Mouse (Mus musculus): ENCODE results near the gene Gm10061. TPM values are rescaled to one million over a fixed set of nuclear protein-coding genes. Genes with fewer than 3 reads are reported as not detected.

Gm10061 gene
- not detected in 4 replicates for total RNA-seq (2023; ENCODE audit: inconsistent age)

DNA sequence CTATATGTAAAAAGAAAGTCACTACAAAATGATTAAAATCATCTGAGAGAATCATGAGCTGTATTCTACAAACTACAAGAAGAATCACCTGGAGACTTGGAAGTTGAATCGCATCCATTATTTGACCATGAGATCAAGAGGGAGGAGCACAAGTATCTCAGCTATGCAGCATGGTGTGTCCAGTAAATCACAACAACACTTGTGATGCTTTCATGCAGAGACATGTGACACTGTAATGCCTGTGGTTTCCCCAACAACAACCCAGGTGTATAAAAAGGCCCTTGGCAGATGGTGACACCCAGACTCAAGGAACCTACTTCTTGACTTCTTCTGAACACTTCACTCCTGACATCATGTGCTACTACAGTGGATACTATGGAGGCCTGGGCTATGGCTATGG lies at the start of gene Gm10061:
Gm10061 (plus strand) TSS at position 301 of the 400 bp plus-strand sequence.

DNA sequence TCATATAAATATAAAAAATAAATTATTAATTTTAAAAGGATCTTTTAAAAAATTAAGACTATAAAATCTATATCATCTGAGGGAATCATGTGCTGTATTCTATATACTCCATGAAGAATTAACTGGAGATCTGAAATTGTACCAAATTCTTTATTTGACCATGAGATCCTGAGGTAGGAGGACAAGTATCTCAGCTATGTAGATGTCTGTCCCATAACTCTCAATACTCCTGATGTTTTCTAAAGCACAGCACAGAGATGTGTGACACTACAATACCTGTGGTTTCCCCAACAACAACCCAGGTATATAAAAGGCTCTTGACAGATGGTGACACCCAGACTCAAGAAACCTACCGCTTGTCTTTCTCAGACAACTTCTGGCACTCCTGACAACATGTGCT lies 10.3 kb upstream of the Gm10061 start, which contains the start of gene Gm6358:
Gm6358 (plus strand) TSS at position 301 of the 400 bp plus-strand sequence.

DNA sequence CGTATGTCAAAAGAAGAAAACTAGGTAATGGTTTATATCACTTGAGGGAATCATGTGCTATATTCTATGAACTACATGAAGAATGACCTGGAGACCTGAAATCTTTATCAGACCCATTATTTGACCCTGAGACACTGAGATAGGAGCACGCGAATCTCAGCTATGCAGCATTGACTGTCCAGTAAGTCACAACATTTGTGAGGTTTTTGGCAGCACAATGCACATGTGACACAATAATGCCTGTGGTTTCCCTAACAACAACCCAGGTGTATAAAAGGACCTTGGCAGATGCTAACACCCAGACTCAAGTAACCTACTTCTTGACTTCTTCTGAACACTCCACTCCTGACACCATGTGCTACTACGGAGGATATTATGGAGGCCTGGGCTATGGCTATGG lies 6.8 kb downstream of the Gm10061 start, which contains the start of gene Gm9789:
Gm9789 (plus strand) TSS at position 301 of the 400 bp plus-strand sequence.

DNA sequence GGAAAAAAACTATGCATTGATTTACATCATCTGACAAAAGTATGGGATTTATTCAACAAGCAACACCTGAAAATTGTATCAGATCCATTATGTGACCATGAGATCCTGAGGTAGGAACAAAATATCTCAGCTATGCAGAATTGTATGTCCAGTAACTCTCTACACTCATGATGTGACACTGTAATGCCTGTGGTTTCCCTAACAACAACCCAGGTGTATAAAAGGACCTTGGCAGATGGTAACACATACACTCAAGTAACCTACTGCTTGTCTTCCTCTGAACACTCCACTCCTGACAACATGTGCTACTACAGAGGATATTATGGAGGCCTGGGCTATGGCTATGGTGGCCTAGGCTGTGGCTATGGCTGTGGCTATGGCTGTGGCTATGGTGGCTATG lies 18.3 kb downstream of the Gm10061 start, which contains the start of gene Gm7735:
Gm7735 (plus strand) TSS at position 301 of the 400 bp plus-strand sequence.

DNA sequence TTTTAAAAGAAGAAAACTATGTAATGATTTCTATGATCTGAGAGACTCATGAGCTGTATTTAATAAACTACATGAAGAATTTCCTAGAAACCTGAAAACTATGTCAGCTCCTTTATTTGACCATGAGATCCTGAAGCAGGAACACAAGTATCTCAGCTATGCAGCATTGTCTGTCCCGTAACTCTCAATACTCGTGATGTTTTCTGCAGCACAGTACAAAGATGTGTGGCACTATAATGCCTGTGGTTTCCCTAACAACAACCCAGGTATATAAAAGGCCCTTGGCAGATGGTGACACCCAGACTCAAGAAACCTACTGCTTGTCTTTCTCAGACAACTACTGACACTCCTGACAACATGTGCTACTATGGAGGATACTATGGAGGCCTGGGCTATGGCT lies 23.5 kb downstream of the Gm10061 start, which contains the start of gene 1110057P08Rik:
1110057P08Rik (plus strand) TSS at position 301 of the 400 bp plus-strand sequence.

Other genes starting within 250 kb of the Gm10061 start
- not detected in 4 replicates for gene Krtap19-9b, start 218.8 kb upstream of the Gm10061 start, total RNA-seq (2023; ENCODE audit: inconsistent age)
- gene Krtap16-3, start 188.2 kb upstream of the Gm10061 start, total RNA-seq (2023; ENCODE audit: inconsistent age): not detected in 4 replicates
- not detected in 4 replicates for gene Krtap22-2, start 140.3 kb upstream of the Gm10061 start, total RNA-seq (2023; ENCODE audit: inconsistent age)
- not detected in 4 replicates for gene Gm10229, start 135.8 kb upstream of the Gm10061 start, total RNA-seq (2023; ENCODE audit: inconsistent age)
- not detected in 4 replicates for gene Krtap6-1, start 119.4 kb upstream of the Gm10061 start, total RNA-seq (2023; ENCODE audit: inconsistent age)
- gene Gm10228, start 109.6 kb upstream of the Gm10061 start, total RNA-seq (2023; ENCODE audit: inconsistent age): not detected in 4 replicates
- gene Krtap6-5, start 103.2 kb upstream of the Gm10061 start, total RNA-seq (2023; ENCODE audit: inconsistent age): not detected in 4 replicates
- gene 1110025L11Rik, start 87.1 kb upstream of the Gm10061 start, total RNA-seq (2023; ENCODE audit: inconsistent age): not detected in 4 replicates
- gene Krtap6-3, start 67.1 kb upstream of the Gm10061 start, total RNA-seq (2023; ENCODE audit: inconsistent age): not detected in 4 replicates
- not detected in 4 replicates for gene Gm6358, start 10.2 kb upstream of the Gm10061 start, total RNA-seq (2023; ENCODE audit: inconsistent age)
- gene Gm9789, start 6.9 kb downstream of the Gm10061 start, total RNA-seq (2023; ENCODE audit: inconsistent age): not detected in 4 replicates
- gene Gm7735, start 18.4 kb downstream of the Gm10061 start, total RNA-seq (2023; ENCODE audit: inconsistent age): not detected in 4 replicates
- gene 1110057P08Rik, start 23.6 kb downstream of the Gm10061 start, total RNA-seq (2023; ENCODE audit: inconsistent age): not detected in 4 replicates
- gene Krtap20-2, start 54.8 kb downstream of the Gm10061 start, total RNA-seq (2023; ENCODE audit: inconsistent age): not detected in 4 replicates

All from B cell, adult (primary cell).